Mouse (Mus musculus) kidney, adult 2 months (tissue): ENCODE measurements around the gene Cdc5l.
"Not testable (repeated sequence)": the region's sequence is repeated elsewhere in the genome, so short reads cannot be mapped to it uniquely, and the experiment has no call there.

Experiments
- CTCF ChIP-seq: fragments of 200-500 bp; conservative IDR thresholded peaks from 2 replicates; pipeline ENCODE4 v1.5.1; 2011; ENCODE audit warnings: low read depth, mild to moderate bottlenecking, control low read depth, low read length, moderate library complexity, mixed read lengths; ENCODE audit not compliant: insufficient read depth, insufficient read length
- POLR2A ChIP-seq: fragments of 200-500 bp; IDR thresholded peaks from one replicate; pipeline ENCODE4 v1.6.1; 2011; ENCODE audit warnings: low read depth, low read length, control low read depth

- TF ChIP-seq CTCF, POLR2A: not testable (repeated sequence)
Observed at GRCm38 (mm10) chr17:45411617-45412016, 21.9 kb downstream of the Cdc5l start.
